Mouse (Mus musculus) right cerebral cortex, postnatal 36 days (tissue): ENCODE results near the gene Cavin4.
"Not testable (repeated sequence)": the region's sequence is repeated elsewhere in the genome, so short reads cannot be mapped to it uniquely, and the experiment has no call there.

ENCODE experiments used
- DNase-seq, 2 experiments: peaks; one replicate each; pipeline ENCODE4 v3.0.0; 2022; ENCODE audit warnings: low spot score in 2 of 2, mixed read lengths in 1 of 2

Cavin4 gene

DNA sequence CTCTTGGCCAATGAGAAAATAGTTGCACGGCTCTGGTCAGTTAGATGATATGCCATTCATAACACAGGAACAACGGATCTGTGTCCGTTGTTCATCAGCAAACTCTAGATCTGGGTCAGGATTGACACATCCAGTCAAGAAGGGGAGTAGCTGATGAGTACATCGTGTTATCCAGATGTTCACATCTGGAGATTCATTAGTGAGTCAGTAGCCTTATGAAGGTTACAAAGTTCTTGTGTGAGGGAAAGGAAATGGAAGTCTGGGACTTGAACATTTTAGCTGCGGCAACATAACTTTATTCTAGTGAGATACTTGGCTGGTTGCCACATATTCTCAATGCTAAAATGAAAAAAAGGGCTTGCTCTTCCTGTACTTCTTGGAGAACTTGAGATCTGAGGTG lies 9.6 kb downstream of the Cavin4 start:
- no peak for DNase-seq

DNA sequence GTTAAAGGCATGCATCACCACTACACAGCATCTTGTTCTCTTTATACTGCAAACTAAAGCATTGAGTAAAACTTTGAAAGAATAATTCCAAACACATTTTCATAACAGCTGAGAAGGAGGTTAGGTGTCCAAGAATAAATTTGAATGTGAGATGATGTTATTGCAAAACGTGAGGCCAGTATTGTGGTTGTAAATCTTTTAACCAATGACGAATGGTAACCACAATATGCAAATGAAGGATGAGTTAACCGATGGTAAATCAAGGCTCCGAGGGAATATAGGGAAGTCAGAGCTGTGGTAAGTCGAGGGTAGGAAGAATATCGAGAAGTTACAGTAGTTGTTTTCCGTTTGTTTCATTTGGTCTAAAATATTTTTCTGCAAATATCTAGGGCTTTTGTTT lies 11.1 kb downstream of the Cavin4 start:
- no peak for DNase-seq

DNA sequence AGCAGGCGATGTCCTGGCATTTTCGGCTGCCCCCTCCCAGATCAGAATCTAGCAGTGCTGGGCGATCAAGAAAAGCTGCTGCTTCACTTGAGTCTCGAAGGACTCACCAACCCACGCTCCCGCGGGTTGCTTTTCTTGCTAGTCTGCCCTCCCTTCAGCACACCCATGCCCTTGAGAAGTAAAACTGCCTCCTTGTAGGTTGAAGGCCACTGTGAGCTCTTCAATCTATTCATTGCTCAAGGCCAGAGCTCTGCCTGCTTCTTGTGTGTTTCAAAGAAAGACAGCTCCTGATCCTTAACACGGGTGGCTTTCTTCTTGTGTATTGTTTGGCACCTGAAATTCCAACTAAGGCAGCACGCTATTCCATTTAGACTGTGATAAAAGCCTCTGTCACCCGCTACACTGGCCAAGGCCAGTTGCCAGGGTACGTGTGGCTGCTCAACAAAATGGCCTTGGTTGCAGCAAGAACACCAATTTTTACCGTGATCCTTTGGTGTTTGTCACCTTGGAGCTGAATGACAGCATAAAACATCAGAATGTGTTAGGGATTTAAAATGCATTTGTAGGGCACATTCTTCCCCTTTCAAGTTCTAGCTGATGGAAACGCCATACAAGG lies 13.4 kb downstream of the Cavin4 start:
- DNase-seq, result no peak

DNA sequence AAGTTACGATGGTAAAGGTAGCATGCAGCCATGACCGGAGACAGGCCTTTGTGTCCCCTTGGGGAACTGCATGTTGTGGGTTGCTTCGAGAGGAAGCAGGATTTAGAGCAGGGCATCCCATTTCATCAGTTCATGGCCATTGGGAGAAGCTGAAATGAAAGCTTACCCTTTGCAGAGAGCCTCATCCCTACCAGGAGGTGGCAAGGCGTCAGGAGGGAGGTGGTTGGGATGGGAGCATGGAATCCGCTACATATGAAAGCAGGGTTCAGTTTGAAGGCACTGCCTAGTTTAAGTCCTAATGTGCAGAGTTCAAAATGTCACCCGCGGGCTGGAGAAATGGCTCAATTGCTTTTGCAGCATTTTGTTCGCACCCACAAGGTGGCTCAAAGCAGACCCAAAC lies 14.0 kb downstream of the Cavin4 start:
- DNase-seq, result no peak

DNA sequence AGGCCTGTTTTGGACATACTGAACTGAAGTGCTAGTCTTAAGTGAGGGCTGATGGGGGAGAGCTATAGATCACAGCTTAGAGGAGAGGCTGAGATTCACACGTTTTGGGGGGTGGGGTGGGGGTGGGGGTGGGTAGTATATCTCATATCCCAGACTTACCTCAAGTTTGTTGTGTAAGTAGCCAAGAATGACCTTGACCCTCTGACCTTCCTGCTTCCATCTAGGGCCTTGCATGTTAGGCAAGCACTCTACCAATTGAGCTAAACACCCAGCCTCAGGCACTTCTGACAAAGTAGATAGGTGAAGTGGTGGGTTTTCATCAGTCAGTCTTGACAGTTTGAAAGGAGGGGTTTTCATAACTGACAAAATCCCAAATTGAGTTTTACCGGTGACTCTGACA lies 14.5 kb downstream of the Cavin4 start:
- no peak for DNase-seq

DNA sequence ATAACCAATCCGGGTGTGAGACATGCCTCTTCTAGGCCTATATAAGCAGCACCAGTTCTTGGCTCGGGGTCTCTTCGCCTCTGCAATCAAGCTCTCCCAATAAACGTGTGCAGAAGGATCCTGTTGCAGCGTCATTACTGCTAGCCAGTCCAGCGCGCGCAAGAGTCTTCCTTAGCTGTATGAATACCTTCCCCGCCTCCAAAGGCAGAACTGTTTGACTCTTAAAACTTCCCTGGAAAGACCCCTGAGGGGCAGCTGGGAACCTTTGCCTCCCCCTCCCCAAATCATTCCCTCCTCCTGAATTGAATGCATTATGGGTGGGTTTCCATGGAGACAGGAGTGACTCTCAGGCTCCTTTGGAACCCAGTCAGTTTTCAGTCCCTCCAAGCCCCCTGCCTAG lies 15.5 kb downstream of the Cavin4 start:
- no peak for DNase-seq

DNA sequence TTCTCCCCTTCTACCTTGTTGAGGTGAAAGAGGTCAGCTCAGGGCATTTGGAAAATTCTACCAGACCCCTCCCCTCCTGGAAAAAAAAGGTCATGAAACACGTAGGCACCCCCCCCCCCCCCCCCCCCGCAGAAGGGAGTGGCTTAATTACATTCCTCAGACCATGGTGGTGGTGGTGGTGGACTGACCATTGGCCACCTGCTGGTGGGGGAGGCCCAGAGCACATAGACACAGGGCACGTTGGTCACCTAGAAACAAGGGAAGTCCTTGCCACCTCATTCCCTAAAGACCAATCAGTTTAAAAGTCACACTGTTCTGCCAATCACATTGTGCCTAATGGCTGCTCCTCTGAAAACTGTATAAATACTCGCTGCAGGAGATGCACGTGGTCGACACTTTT lies 16.4 kb downstream of the Cavin4 start:
- DNase-seq, result not testable (repeated sequence)

DNA sequence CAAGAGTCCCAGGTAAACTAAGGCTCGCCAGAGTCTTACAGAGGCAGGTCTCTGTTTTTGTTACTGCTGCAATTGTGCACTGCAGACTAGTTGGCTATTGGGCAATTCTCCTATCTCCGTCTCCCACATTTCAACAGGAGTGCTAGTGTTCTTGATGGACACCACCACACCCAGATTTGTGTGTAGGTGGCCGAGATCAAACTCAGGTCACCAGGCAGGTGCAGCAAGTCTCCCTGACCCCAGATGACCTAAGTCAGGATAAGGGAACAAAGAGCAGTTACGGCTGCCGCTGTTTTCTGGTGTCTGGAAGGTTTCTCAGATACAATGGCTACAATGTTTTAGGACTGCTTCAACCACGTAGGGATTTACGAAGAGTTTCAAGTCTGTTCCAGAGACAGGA lies 16.9 kb downstream of the Cavin4 start:
- DNase-seq, result no peak

DNA sequence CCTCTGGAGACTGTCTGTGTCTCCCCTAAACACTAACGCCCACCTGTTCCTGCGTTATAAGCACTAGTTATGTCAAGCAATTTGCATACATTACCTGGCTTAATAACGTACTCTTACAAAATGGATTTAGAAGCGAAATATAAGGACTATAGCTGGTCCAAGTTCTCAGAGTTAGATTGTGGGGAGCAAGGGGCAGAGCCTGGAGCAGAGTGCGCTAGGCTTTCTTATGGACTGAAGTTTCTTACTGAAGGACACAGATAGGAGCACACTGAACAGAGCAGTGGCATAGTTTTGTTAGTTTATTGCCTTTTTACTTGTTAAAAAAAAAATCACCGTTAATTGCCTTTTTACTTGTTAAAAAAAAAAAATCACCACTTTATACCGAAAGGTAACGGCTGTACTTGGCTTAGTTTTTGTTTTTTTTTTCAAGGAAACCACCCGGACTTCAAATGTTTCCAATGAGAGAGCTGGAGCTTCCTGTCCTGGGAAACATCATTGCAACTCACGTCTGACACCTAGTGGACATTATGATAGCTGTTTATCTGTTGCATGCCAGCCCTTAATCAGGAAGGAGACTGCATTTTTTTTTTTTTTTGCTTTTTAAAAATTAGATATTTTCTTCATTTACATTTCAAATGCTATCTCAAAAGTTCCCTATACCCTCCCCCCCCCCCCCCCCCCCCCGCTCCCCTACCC lies 17.5 kb downstream of the Cavin4 start:
- no peak for DNase-seq

DNA sequence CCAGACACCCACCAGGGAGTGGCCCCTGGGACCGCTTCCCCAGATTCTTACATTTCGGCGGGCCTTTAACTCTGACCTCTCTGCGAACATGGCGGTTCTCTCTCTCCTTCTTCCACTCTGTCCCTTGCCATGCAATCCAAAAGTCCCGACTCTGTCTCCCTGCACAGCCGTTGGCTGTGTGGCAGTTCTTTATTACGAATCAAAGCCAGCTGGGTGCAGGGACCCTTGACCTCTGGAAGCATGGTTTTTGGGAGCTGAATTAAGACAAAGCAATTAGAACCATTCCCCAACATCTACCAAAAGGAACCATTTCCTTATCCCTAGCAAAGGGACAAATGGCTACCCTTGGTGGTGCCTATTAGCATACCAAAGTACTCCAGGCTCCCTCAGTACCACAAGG lies 19.8 kb downstream of the Cavin4 start:
- DNase-seq, result no peak

DNA sequence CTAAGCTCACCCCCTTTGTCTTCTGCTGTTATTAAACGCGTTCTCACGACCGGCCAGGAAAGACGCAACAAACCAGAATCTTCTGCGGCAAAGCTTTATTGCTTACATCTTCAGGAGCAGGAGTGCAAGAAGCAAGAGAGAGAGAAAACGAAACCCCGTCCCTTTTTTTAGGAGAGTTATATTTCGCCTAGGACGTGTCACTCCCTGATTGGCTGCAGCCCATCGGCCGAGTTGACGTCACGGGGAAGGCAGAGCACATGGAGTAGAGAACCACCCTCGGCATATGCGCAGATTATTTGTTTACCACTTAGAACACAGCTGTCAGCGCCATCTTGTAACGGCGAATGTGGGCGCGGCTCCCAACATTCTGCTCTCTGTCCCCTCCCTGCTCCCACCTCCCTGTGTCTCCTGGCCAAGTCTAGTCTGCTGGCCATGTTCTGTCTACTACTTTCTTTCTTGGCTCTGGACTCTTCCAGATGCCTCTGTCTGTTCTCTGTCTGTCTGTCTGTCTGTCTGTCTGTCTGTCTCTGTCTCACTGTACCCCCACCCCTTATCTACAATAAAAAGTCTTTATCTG lies 20.4 kb downstream of the Cavin4 start:
- DNase-seq, result not testable (repeated sequence)

DNA sequence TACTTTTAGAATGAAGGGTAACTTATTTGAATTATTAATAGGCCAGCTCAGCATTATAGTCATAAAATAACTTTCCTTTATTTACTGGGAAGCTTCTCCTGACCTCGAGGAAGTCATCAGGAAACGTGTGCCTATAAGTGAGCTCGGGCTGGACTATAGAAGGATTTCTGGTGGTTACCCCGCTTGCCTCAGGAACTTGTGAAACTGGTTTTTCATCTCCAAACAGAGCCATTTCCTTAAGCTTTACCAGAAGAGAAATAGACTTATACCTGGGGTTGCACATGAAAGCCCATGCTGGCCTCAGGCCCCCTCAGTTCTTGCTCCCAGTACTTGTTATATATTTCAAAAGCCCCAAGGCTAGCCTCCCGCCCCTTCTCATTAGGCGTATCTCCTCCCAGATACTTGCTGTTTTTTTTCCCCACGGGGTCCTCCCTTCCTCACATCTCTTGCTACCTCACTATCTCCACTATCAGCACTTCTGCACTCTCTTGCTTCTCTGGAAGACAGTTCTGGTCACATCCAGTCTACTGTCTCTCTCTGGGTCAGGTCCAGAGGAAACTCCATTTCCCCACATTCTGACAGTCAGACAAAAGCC lies 21.4 kb downstream of the Cavin4 start:
- DNase-seq, result no peak

DNA sequence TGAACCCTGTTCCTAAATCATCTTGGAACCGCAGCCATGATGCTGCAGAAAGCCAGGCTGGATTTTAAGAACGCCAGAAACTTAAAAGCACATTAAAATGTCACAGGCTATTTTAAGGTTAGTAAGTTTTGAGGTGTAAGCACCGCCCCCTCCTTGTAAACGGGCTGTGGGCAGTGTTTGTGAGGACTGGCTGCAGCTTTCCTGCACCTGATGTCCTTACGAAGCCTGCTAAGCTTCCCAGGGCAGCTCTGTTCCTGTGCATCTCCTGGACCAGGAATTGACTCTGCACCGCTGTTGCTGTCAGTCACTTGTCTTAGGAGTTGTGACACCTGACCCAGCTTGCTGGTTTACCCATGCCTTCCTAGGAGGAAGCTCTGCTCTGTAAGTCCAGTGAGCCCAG lies 24.8 kb downstream of the Cavin4 start:
- no peak for DNase-seq

DNA sequence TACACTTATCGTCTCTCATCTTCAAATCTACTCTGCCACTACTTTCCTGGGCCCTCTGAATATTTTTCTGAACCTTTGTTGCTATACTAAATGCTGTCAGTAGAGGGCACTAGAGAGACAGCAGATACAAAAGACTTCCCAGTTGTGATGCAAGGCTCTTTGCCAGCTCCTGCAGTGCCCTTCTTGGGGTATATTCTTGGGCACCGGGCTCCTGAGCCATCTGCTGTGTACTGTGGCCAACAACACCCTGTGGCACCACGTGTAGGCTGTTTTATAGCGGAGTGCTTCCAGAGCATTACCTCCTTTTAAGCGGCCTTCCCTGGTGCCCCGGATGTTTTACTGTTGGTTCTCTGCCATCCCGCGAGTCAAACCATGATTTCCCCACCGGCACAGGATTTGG lies 27.3 kb downstream of the Cavin4 start:
- peak; percentile 50 to 63 for DNase-seq

DNA sequence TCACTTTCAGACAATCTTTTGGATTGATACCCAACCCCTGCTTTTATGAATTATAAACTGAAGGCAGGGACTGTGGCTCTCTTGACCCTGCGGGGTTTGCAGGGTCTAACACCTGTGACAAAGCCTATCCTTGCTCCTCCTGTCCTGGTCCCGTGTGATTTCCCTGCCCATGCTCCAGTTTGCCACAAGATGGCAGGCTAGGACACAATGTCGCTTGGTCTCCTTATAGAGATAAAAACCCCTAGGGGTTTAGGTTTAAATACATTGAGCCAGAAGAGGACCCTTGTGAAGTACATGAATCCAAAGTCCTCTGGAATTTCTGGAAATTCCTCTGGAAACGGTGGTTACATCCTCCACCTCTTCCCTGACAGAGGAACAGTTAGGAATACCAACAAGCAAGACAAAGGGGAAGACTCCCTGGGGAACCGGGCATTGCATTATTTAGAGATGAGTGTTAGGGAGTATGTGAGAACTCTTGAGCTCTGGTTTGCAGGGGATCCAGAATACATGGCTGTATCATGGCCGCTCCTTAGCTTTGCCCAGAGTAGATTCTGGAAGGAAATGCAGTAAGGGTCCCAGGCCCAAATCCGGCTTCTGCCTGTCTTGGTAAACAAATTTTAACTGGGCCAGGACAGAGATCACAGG lies 28.6 kb downstream of the Cavin4 start:
- peak in 1 of 2 experiments; percentile 30 for DNase-seq

DNA sequence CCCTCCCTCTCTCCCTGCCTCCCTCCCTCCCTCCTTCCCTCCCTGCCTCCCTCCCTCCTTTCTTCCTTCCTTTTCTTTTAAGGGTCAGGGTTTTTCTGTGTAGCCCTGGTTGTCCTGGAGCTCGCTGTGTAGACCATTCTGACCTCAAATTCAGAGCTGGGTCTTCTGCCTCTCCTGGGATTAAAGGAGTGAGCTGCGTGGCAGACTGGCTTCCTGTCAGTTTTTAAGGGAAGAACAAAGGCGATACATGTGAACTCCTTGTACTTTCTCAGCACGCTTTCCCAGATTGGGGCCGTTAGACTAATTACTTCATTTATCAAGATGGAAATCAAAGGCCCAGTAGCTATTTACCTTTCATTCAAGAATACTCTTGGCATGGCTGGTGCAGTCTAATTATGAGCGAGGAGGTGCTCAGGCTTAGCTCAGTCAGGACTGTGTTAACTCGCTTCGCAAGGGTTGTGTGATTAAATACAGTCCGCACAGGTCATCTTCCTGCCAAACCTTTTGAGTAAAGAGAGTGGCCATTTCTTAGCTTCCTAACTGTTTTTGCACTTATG lies 29.5 kb downstream of the Cavin4 start:
- DNase-seq, result no peak

DNA sequence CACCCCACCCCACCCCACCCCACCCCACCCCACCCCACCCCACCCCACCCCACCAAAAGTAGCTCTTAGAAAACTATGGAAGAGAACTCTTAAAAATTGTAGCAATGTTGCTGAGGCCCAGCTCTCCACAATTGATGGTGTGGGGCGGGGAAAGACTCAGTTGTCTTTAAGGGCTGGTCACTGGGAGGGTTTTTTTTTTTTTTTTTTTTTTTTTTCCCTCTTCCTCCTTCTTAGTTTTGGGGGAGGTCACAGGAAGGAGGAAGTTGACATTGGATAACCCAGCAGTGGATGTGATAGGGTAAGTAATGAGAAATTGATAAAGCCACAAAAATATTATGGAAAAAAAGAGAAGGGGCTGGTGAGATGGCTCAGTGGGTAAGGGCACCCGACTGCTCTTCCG lies 33.4 kb downstream of the Cavin4 start:
- DNase-seq, result no peak

DNA sequence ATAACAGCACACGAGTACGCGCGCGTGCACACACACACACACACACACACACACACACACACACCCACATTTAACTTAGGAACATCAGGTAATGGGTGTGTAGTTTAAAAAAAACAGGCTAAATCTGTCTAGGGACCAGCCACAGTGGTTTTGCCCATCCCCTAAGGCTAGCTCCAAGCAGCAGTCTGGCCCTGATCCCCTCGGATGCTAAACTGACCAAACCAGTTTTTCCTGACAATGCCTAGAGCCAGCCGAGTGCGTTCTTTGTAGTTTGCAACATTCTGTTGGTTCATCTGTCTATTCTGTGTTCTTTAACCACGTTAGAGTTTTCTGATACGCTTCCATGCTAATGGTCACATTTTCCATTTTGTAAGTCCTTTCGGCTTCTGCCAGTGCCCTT lies 34.0 kb downstream of the Cavin4 start:
- no peak for DNase-seq

DNA sequence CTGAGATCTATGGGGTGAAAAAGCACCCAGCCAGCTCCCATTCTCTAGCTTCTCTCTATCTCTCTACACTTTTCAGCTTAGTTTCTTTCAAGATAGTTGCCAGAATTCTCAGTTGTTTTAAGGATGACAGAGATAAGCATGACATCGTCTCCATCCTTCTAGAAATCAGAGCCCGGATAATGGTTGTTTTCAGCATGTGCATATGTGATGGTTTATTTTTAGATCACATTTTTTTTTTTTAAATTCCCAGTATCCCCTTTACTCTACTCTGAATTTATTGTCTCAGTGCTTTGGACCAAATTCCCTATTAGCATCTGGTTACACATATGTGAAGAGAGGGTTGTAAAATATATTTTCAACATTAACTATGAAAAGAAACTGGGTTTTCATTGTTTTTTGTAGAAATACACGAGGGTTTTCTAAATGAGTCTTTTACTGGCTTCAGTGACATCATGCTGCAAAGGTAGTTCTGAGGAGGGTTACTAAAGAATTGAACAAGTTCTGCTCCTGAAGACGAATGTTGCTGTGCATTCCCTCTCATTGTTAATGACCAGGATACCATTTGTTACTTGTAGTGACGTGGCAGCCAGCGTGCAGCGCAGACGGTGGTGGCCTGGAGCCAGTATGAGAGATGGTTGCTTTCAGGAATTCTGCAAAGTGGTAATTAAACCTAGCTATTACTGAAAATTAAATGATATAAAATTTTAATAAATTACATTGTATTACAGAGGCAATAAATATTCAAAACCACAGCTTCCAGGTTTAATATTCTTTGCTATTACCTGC lies 52.7 kb downstream of the Cavin4 start:
- no peak for DNase-seq

DNA sequence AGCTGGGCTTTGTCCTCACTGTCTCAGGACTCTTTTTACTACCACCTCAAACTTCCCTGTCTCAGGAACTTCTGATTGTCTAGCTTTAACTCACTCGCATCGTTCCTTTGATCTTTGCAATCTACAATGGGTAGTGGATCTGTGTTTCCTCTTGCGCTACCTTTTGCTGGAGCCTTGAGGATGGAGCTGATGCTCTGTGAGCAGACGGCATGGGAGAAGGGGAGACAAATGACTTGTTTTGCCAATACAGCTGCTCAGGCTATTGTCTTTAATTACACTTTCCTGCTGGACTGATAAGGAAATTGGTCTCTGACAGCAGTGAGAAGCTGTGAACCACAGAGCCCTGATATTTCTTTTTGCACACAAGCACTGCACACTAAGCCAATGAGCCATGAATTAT lies 53.5 kb downstream of the Cavin4 start:
- DNase-seq, result no peak
